Mouse (Mus musculus) CH12.LX (cell line): ENCODE data around the gene Dnlz. TPM values are rescaled to one million over a fixed set of nuclear protein-coding genes. Genes with fewer than 3 reads are reported as not detected.
A peak's percentile ranks its signal among the peaks of the same experiment; 100 is the strongest.

Experiments
- DNase-seq: peaks from one replicate; pipeline ENCODE4 v3.0.0-alpha.2; 2013; ENCODE audit errors: extremely low read depth
- H3K27ac ChIP-seq: 2 replicates; pipeline ENCODE4 v1.5.1; 2012; ENCODE audit warnings: low read depth, mild to moderate bottlenecking, control low read depth, moderate library complexity; ENCODE audit not compliant: insufficient read depth
- H3K27me3 ChIP-seq: replicated peaks from 2 replicates; pipeline ENCODE3; 2012; ENCODE audit warnings: inconsistent platforms
- H3K36me3 ChIP-seq, 2 experiments: replicated peaks in 1 of 2; 2 replicates each; pipeline versions ENCODE3 to v1.6.1; 2012; ENCODE audit warnings: inconsistent platforms in 1 of 2, low read length in 1 of 2, mild to moderate bottlenecking in 1 of 2, mixed read lengths in 1 of 2, moderate library complexity in 1 of 2; ENCODE audit not compliant: control insufficient read depth in 1 of 2, insufficient read depth in 1 of 2
- H3K4me1 ChIP-seq, 2 experiments: 2 replicates each; pipeline ENCODE4 v1.6.1; 2012; ENCODE audit warnings: inconsistent platforms in 1 of 2, moderate library complexity in 1 of 2; ENCODE audit not compliant: insufficient read depth in 2 of 2, control insufficient read depth in 1 of 2
- H3K4me2 ChIP-seq: 2 replicates; pipeline ENCODE4 v1.6.1; 2012; ENCODE audit warnings: low read depth, mild to moderate bottlenecking, control low read depth; ENCODE audit not compliant: poor library complexity, insufficient read depth, severe bottlenecking
- H3K4me3 ChIP-seq, 3 experiments: fragments of 150-350 bp in 1 of 3; sonication (generic) in 1 of 3; replicated peaks in 1 of 3; 2 replicates each; pipeline versions ENCODE3 to v1.5.1; 2011 to 2012; ENCODE audit warnings: low read depth in 2 of 3, low read length in 2 of 3, mild to moderate bottlenecking in 2 of 3, moderate library complexity in 2 of 3, control low read depth in 1 of 3, improper control_type of control experiment in 1 of 3, inconsistent platforms in 1 of 3, mixed read lengths in 1 of 3; ENCODE audit not compliant: poor library complexity in 1 of 3
- H3K79me2 ChIP-seq: replicated peaks from 2 replicates; pipeline ENCODE4 v1.6.1; 2012; ENCODE audit warnings: mild to moderate bottlenecking, moderate library complexity; ENCODE audit not compliant: control insufficient read depth, poor library complexity, insufficient read depth, severe bottlenecking; ENCODE audit errors: extremely low read depth
- H3K9ac ChIP-seq: 2 replicates; pipeline ENCODE4 v1.6.1; 2012; ENCODE audit warnings: low read depth, mild to moderate bottlenecking, control low read depth, moderate library complexity; ENCODE audit not compliant: insufficient read depth
- H3K9me3 ChIP-seq: replicated peaks from 2 replicates; pipeline ENCODE3; 2012; ENCODE audit warnings: low read length, inconsistent platforms, mixed read lengths
- CHD2 ChIP-seq: IDR thresholded peaks from 2 replicates; pipeline ENCODE4 v1.6.1; 2011; ENCODE audit warnings: low read length, improper control_type of control experiment
- CTCF ChIP-seq, 2 experiments: IDR thresholded peaks in 1 of 2; conservative IDR thresholded peaks in 1 of 2; 2 replicates each; pipeline ENCODE4 v1.5.1; 2011 to 2012; ENCODE audit warnings: low read depth in 2 of 2, low read length in 2 of 2, improper control_type of control experiment in 1 of 2, inconsistent platforms in 1 of 2, mild to moderate bottlenecking in 1 of 2, moderate library complexity in 1 of 2
- ELF1 ChIP-seq: IDR thresholded peaks from 2 replicates; pipeline ENCODE4 v1.6.1; 2014; ENCODE audit warnings: low read depth, mild to moderate bottlenecking, inconsistent platforms, low read length, improper control_type of control experiment
- EP300 ChIP-seq: IDR thresholded peaks from 2 replicates; pipeline ENCODE4 v1.6.1; 2011; ENCODE audit warnings: low read length, improper control_type of control experiment
- ETS1 ChIP-seq: conservative IDR thresholded peaks from 2 replicates; pipeline ENCODE4 v1.6.1; 2012; ENCODE audit warnings: low read depth, mild to moderate bottlenecking, inconsistent platforms, low read length, improper control_type of control experiment, moderate library complexity
- HCFC1 ChIP-seq: IDR thresholded peaks from 2 replicates; pipeline ENCODE4 v1.6.1; 2012; ENCODE audit warnings: low read depth, mild to moderate bottlenecking, inconsistent platforms, low read length, improper control_type of control experiment
- IRF4 ChIP-seq: IDR thresholded peaks from 2 replicates; pipeline ENCODE4 v1.6.1; 2014; ENCODE audit warnings: low read depth, mild to moderate bottlenecking, inconsistent platforms, low read length, improper control_type of control experiment
- JUN ChIP-seq: IDR thresholded peaks from 2 replicates; pipeline ENCODE4 v1.6.1; 2011; ENCODE audit warnings: low read depth, mild to moderate bottlenecking, low read length, improper control_type of control experiment, moderate library complexity; ENCODE audit not compliant: insufficient read depth
- JUND ChIP-seq: conservative IDR thresholded peaks from 2 replicates; pipeline ENCODE4 v1.6.1; 2011; ENCODE audit warnings: low read depth, low read length, improper control_type of control experiment
- MAFK ChIP-seq: IDR thresholded peaks from 2 replicates; pipeline ENCODE4 v1.6.1; 2011; ENCODE audit warnings: low read length, improper control_type of control experiment; ENCODE audit not compliant: insufficient replicate concordance
- MAX ChIP-seq: IDR thresholded peaks from 2 replicates; pipeline ENCODE4 v1.6.1; 2011; ENCODE audit warnings: low read length, improper control_type of control experiment
- MEF2A ChIP-seq: IDR thresholded peaks from 2 replicates; pipeline ENCODE4 v1.6.1; 2014; ENCODE audit warnings: low read depth, mild to moderate bottlenecking, inconsistent platforms, low read length, improper control_type of control experiment, borderline replicate concordance
- MXI1 ChIP-seq: IDR thresholded peaks from 2 replicates; pipeline ENCODE4 v1.6.1; 2011; ENCODE audit warnings: mild to moderate bottlenecking, low read depth, low read length, improper control_type of control experiment
- MYC ChIP-seq: IDR thresholded peaks from 2 replicates; pipeline ENCODE4 v1.6.1; 2011; ENCODE audit warnings: low read depth, mild to moderate bottlenecking, improper control_type of control experiment, low read length
- POLR2A ChIP-seq: IDR thresholded peaks from 2 replicates; pipeline ENCODE4 v1.6.1; 2011; ENCODE audit warnings: low read depth, mild to moderate bottlenecking, improper control_type of control experiment, low read length
- RCOR1 ChIP-seq: conservative IDR thresholded peaks from 2 replicates; pipeline ENCODE4 v1.6.1; 2012; ENCODE audit warnings: low read depth, mild to moderate bottlenecking, inconsistent platforms, low read length, improper control_type of control experiment
- SIN3A ChIP-seq: IDR thresholded peaks from 2 replicates; pipeline ENCODE4 v1.6.1; 2012; ENCODE audit warnings: low read length, improper control_type of control experiment, inconsistent platforms
- SMC3 ChIP-seq: IDR thresholded peaks from 2 replicates; pipeline ENCODE4 v1.6.1; 2011; ENCODE audit warnings: low read depth, low read length, improper control_type of control experiment
- TBP ChIP-seq: conservative IDR thresholded peaks from 2 replicates; pipeline ENCODE4 v1.6.1; 2011; ENCODE audit warnings: low read depth, low read length, improper control_type of control experiment
- TCF12 ChIP-seq: IDR thresholded peaks from 2 replicates; pipeline ENCODE4 v1.6.1; 2014; ENCODE audit warnings: low read depth, mild to moderate bottlenecking, inconsistent platforms, low read length, improper control_type of control experiment
- UBTF ChIP-seq: IDR thresholded peaks from 2 replicates; pipeline ENCODE4 v1.6.1; 2012; ENCODE audit warnings: low read depth, mild to moderate bottlenecking, inconsistent platforms, low read length, improper control_type of control experiment, moderate library complexity
- USF1 ChIP-seq: IDR thresholded peaks from 2 replicates; pipeline ENCODE4 v1.6.1; 2014; ENCODE audit warnings: low read depth, mild to moderate bottlenecking, inconsistent platforms, low read length, improper control_type of control experiment
- ZKSCAN1 ChIP-seq: IDR thresholded peaks from 2 replicates; pipeline ENCODE4 v1.6.1; 2012; ENCODE audit warnings: low read depth, inconsistent platforms, low read length, improper control_type of control experiment, borderline replicate concordance
- ZNF384 ChIP-seq: IDR thresholded peaks from 2 replicates; pipeline ENCODE4 v1.6.1; 2012; ENCODE audit warnings: low read depth, low read length, improper control_type of control experiment, inconsistent platforms
- dilution Hi-C: fragments of 300-500 bp; cut with MboI; formaldehyde crosslinking; loops from 2 replicates; pipeline ENCODE4 v1.14.3; 2020; ENCODE audit warnings: low sequenced_read_pairs; ENCODE audit not compliant: extremely low pct_unique_long_range_greater_than_20kb, extremely low pct_ligation_motif_present
- in situ Hi-C: fragments of 300-500 bp; cut with MboI; formaldehyde crosslinking; loops from 3 replicates; pipeline ENCODE4 v1.14.3; 2019; ENCODE audit warnings: low sequenced_read_pairs, low pct_ligation_motif_present, low pct_unique_long_range_greater_than_20kb, mixed read lengths
- polyA plus RNA-seq: library from polyadenylated mRNA; unstranded; fragments of >175 nt; gene quantifications from 2 replicates; pipeline ENCODE4 v1.2.1, GENCODE M21; 2012; ENCODE audit warnings: low read depth; ENCODE audit not compliant: insufficient read length
- total RNA-seq, 2 experiments: library from RNA; depleted of rRNA; stranded (reverse); fragments of 300-350 nt in 1 of 2; fragments of >200 nt in 1 of 2; gene quantifications; 2 replicates each; pipeline ENCODE4 v1.2.3; 2012 to 2014

Dnlz gene
- total and polyA plus RNA-seq, 3 experiments: 15.1 to 17.8 (median 17.1) TPM

DNA sequence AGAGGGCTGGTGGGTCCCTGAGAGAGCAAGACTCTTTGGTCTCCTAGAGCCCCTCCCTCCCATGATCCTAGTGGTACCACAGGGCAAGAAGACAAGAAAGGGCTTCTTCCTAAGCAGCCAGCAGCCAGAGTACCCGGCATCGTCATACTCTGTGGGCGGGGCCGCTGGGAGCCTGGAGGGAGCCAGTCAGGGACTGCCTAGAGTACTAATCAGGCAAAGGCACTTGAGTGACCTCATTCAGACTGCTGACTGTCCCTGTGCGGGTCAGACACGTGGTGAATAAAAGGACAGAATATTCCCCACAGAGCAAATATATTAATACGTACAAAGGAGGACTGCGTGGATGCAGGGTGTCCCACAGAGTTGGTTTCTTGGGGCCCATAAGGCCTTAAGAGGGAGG is 22.5 kb downstream of the Dnlz start:
- Histone ChIP-seq H3K9me3 (no peaks in the 10 kb centered on the region), H3K9ac (no peak overlapping the region), H3K36me3 (no peaks in the 10 kb centered on the region), H3K27me3 (no peaks in the 10 kb centered on the region), H3K4me3 (no peak overlapping the region), H3K4me1 (peaks cover 3 to 51% of the 10 kb centered on the region in 2 experiments)
- dilution Hi-C loops: no loop called here
- in situ Hi-C loops: loop anchor here (5.0 kb wide), 1 partner anchor 233 kb away; no protein-coding TSS in a partner anchor
- no peak for DNase-seq
- no peak for TF ChIP-seq JUN
- no peak for TF ChIP-seq ZKSCAN1
- no peak for TF ChIP-seq ZNF384
- TF ChIP-seq SMC3: no peak
- no peak for TF ChIP-seq MAFK
- no peak for TF ChIP-seq CHD2
- no peak for TF ChIP-seq IRF4
- no peak for TF ChIP-seq CTCF (conservative IDR thresholded peaks at IDR 0.05 in 1 of 2, IDR thresholded peaks at IDR 0.05 in 1 of 2; ENCODE audit: low read depth in 2 of 2, low read length in 2 of 2)
- no peak for TF ChIP-seq HCFC1
- no peak for TF ChIP-seq USF1
- no peak for TF ChIP-seq POLR2A
- TF ChIP-seq MEF2A: no peak
- no peak for TF ChIP-seq TBP
- no peak for TF ChIP-seq UBTF
- TF ChIP-seq, all 38 proteins: peak for 0
- no peaks in the 10 kb centered on the region for H3K79me2 ChIP-seq
- no peak overlapping the region for H3K4me2 ChIP-seq
- H3K27ac ChIP-seq: no peak overlapping the region

GRCm38 (mm10) chr2:26327852-26328251 is 24.1 kb downstream of the Dnlz start:
- DNase-seq: peak; percentile 91
- peaks cover 3 to 51% of the 10 kb centered on the region in 2 experiments for H3K4me1 ChIP-seq
- H3K27me3 ChIP-seq: peaks cover 2% of the 10 kb centered on the region
- no peak overlapping the region for H3K9ac ChIP-seq
- H3K36me3 ChIP-seq: peaks cover 0 to 2% of the 10 kb centered on the region in 2 experiments
- TF ChIP-seq TCF12: peak; percentile 17; the same call in 1 of the 2 replicates
- TF ChIP-seq MXI1: peak; percentile 32
- TF ChIP-seq EP300: 0 out of 2 replicates have a peak, but pooled peaks have one; percentile 15
- TF ChIP-seq MYC: peak; percentile 56; the same call in 1 of the 2 replicates
- peak; percentile 37; the same call in 1 of the 2 replicates for TF ChIP-seq ZNF384
- 0 out of 2 replicates have a peak, but pooled peaks have one; percentile 19 for TF ChIP-seq ETS1
- no peak for TF ChIP-seq JUND
- 0 out of 2 replicates have a peak, but pooled peaks have one; percentile 53 for TF ChIP-seq TBP
- TF ChIP-seq ELF1: 0 out of 2 replicates have a peak, but pooled peaks have one; percentile 37
- TF ChIP-seq POLR2A: no peak
- peak; percentile 59 for TF ChIP-seq MAX
- TF ChIP-seq RCOR1: no peak
- 0 out of 2 replicates have a peak, but pooled peaks have one; percentile 42 for TF ChIP-seq SIN3A
- TF ChIP-seq, all 38 proteins: peak for 10
- dilution Hi-C loops: no loop called here
- Histone ChIP-seq H3K4me2 (no peak overlapping the region), H3K9me3 (no peaks in the 10 kb centered on the region), H3K27ac (no peak overlapping the region), H3K4me3 (no peak overlapping the region), H3K79me2 (no peaks in the 10 kb centered on the region)
- in situ Hi-C loops: loop anchor here (5.0 kb wide), 1 partner anchor 234 kb away; no protein-coding TSS in a partner anchor
